Mouse (Mus musculus) CH12.LX (cell line): ENCODE measurements around the gene Rpp30. TPM values are rescaled to one million over a fixed set of nuclear protein-coding genes. Genes with fewer than 3 reads are reported as not detected.

ENCODE experiments used
- DNase-seq: peaks from one replicate; pipeline ENCODE4 v3.0.0-alpha.2; 2013; ENCODE audit errors: extremely low read depth
- H3K27ac ChIP-seq: 2 replicates; pipeline ENCODE4 v1.5.1; 2012; ENCODE audit warnings: low read depth, mild to moderate bottlenecking, control low read depth, moderate library complexity; ENCODE audit not compliant: insufficient read depth
- H3K27me3 ChIP-seq: replicated peaks from 2 replicates; pipeline ENCODE3; 2012; ENCODE audit warnings: inconsistent platforms
- H3K36me3 ChIP-seq, 2 experiments: replicated peaks in 1 of 2; 2 replicates each; pipeline versions ENCODE3 to v1.6.1; 2012; ENCODE audit warnings: inconsistent platforms in 1 of 2, low read length in 1 of 2, mild to moderate bottlenecking in 1 of 2, mixed read lengths in 1 of 2, moderate library complexity in 1 of 2; ENCODE audit not compliant: control insufficient read depth in 1 of 2, insufficient read depth in 1 of 2
- H3K4me1 ChIP-seq, 2 experiments: 2 replicates each; pipeline ENCODE4 v1.6.1; 2012; ENCODE audit warnings: inconsistent platforms in 1 of 2, moderate library complexity in 1 of 2; ENCODE audit not compliant: insufficient read depth in 2 of 2, control insufficient read depth in 1 of 2
- H3K4me2 ChIP-seq: 2 replicates; pipeline ENCODE4 v1.6.1; 2012; ENCODE audit warnings: low read depth, mild to moderate bottlenecking, control low read depth; ENCODE audit not compliant: poor library complexity, insufficient read depth, severe bottlenecking
- H3K4me3 ChIP-seq, 3 experiments: fragments of 150-350 bp in 1 of 3; sonication (generic) in 1 of 3; replicated peaks in 1 of 3; 2 replicates each; pipeline versions ENCODE3 to v1.5.1; 2011 to 2012; ENCODE audit warnings: low read depth in 2 of 3, low read length in 2 of 3, mild to moderate bottlenecking in 2 of 3, moderate library complexity in 2 of 3, control low read depth in 1 of 3, improper control_type of control experiment in 1 of 3, inconsistent platforms in 1 of 3, mixed read lengths in 1 of 3; ENCODE audit not compliant: poor library complexity in 1 of 3
- H3K79me2 ChIP-seq: replicated peaks from 2 replicates; pipeline ENCODE4 v1.6.1; 2012; ENCODE audit warnings: mild to moderate bottlenecking, moderate library complexity; ENCODE audit not compliant: control insufficient read depth, poor library complexity, insufficient read depth, severe bottlenecking; ENCODE audit errors: extremely low read depth
- H3K9ac ChIP-seq: 2 replicates; pipeline ENCODE4 v1.6.1; 2012; ENCODE audit warnings: low read depth, mild to moderate bottlenecking, control low read depth, moderate library complexity; ENCODE audit not compliant: insufficient read depth
- H3K9me3 ChIP-seq: replicated peaks from 2 replicates; pipeline ENCODE3; 2012; ENCODE audit warnings: low read length, inconsistent platforms, mixed read lengths
- BHLHE40 ChIP-seq: IDR thresholded peaks from 2 replicates; pipeline ENCODE4 v1.6.1; 2011; ENCODE audit warnings: mild to moderate bottlenecking, low read depth, low read length, improper control_type of control experiment
- CTCF ChIP-seq, 2 experiments: IDR thresholded peaks in 1 of 2; conservative IDR thresholded peaks in 1 of 2; 2 replicates each; pipeline ENCODE4 v1.5.1; 2011 to 2012; ENCODE audit warnings: low read depth in 2 of 2, low read length in 2 of 2, improper control_type of control experiment in 1 of 2, inconsistent platforms in 1 of 2, mild to moderate bottlenecking in 1 of 2, moderate library complexity in 1 of 2
- ELF1 ChIP-seq: IDR thresholded peaks from 2 replicates; pipeline ENCODE4 v1.6.1; 2014; ENCODE audit warnings: low read depth, mild to moderate bottlenecking, inconsistent platforms, low read length, improper control_type of control experiment
- EP300 ChIP-seq: IDR thresholded peaks from 2 replicates; pipeline ENCODE4 v1.6.1; 2011; ENCODE audit warnings: low read length, improper control_type of control experiment
- ETS1 ChIP-seq: conservative IDR thresholded peaks from 2 replicates; pipeline ENCODE4 v1.6.1; 2012; ENCODE audit warnings: low read depth, mild to moderate bottlenecking, inconsistent platforms, low read length, improper control_type of control experiment, moderate library complexity
- IRF4 ChIP-seq: IDR thresholded peaks from 2 replicates; pipeline ENCODE4 v1.6.1; 2014; ENCODE audit warnings: low read depth, mild to moderate bottlenecking, inconsistent platforms, low read length, improper control_type of control experiment
- JUND ChIP-seq: conservative IDR thresholded peaks from 2 replicates; pipeline ENCODE4 v1.6.1; 2011; ENCODE audit warnings: low read depth, low read length, improper control_type of control experiment
- KAT2A ChIP-seq: IDR thresholded peaks from 2 replicates; pipeline ENCODE4 v1.6.1; 2012; ENCODE audit warnings: low read length, improper control_type of control experiment, inconsistent platforms; ENCODE audit not compliant: insufficient replicate concordance
- MAFK ChIP-seq: IDR thresholded peaks from 2 replicates; pipeline ENCODE4 v1.6.1; 2011; ENCODE audit warnings: low read length, improper control_type of control experiment; ENCODE audit not compliant: insufficient replicate concordance
- MAZ ChIP-seq: IDR thresholded peaks from 2 replicates; pipeline ENCODE4 v1.6.1; 2012; ENCODE audit warnings: low read depth, mild to moderate bottlenecking, inconsistent platforms, low read length, improper control_type of control experiment, moderate library complexity
- MXI1 ChIP-seq: IDR thresholded peaks from 2 replicates; pipeline ENCODE4 v1.6.1; 2011; ENCODE audit warnings: mild to moderate bottlenecking, low read depth, low read length, improper control_type of control experiment
- MYC ChIP-seq: IDR thresholded peaks from 2 replicates; pipeline ENCODE4 v1.6.1; 2011; ENCODE audit warnings: low read depth, mild to moderate bottlenecking, improper control_type of control experiment, low read length
- NELFE ChIP-seq: IDR thresholded peaks from 2 replicates; pipeline ENCODE4 v1.6.1; 2011; ENCODE audit warnings: low read depth, low read length, improper control_type of control experiment
- POLR2A ChIP-seq: IDR thresholded peaks from 2 replicates; pipeline ENCODE4 v1.6.1; 2011; ENCODE audit warnings: low read depth, mild to moderate bottlenecking, improper control_type of control experiment, low read length
- POLR2AphosphoS2 ChIP-seq: IDR thresholded peaks from 2 replicates; pipeline ENCODE4 v1.6.1; 2011; ENCODE audit warnings: low read depth, low read length, improper control_type of control experiment
- SIN3A ChIP-seq: IDR thresholded peaks from 2 replicates; pipeline ENCODE4 v1.6.1; 2012; ENCODE audit warnings: low read length, improper control_type of control experiment, inconsistent platforms
- SMC3 ChIP-seq: IDR thresholded peaks from 2 replicates; pipeline ENCODE4 v1.6.1; 2011; ENCODE audit warnings: low read depth, low read length, improper control_type of control experiment
- TBP ChIP-seq: conservative IDR thresholded peaks from 2 replicates; pipeline ENCODE4 v1.6.1; 2011; ENCODE audit warnings: low read depth, low read length, improper control_type of control experiment
- TCF12 ChIP-seq: IDR thresholded peaks from 2 replicates; pipeline ENCODE4 v1.6.1; 2014; ENCODE audit warnings: low read depth, mild to moderate bottlenecking, inconsistent platforms, low read length, improper control_type of control experiment
- UBTF ChIP-seq: IDR thresholded peaks from 2 replicates; pipeline ENCODE4 v1.6.1; 2012; ENCODE audit warnings: low read depth, mild to moderate bottlenecking, inconsistent platforms, low read length, improper control_type of control experiment, moderate library complexity
- USF1 ChIP-seq: IDR thresholded peaks from 2 replicates; pipeline ENCODE4 v1.6.1; 2014; ENCODE audit warnings: low read depth, mild to moderate bottlenecking, inconsistent platforms, low read length, improper control_type of control experiment
- ZC3H11A ChIP-seq: IDR thresholded peaks from 2 replicates; pipeline ENCODE4 v1.6.1; 2012; ENCODE audit warnings: low read depth, mild to moderate bottlenecking, inconsistent platforms, low read length, improper control_type of control experiment
- ZKSCAN1 ChIP-seq: IDR thresholded peaks from 2 replicates; pipeline ENCODE4 v1.6.1; 2012; ENCODE audit warnings: low read depth, inconsistent platforms, low read length, improper control_type of control experiment, borderline replicate concordance
- ZMIZ1 ChIP-seq: IDR thresholded peaks from 2 replicates; pipeline ENCODE4 v1.6.1; 2012; ENCODE audit warnings: low read depth, mild to moderate bottlenecking, inconsistent platforms, low read length, improper control_type of control experiment
- ZNF384 ChIP-seq: IDR thresholded peaks from 2 replicates; pipeline ENCODE4 v1.6.1; 2012; ENCODE audit warnings: low read depth, low read length, improper control_type of control experiment, inconsistent platforms
- dilution Hi-C: fragments of 300-500 bp; cut with MboI; formaldehyde crosslinking; loops from 2 replicates; pipeline ENCODE4 v1.14.3; 2020; ENCODE audit warnings: low sequenced_read_pairs; ENCODE audit not compliant: extremely low pct_unique_long_range_greater_than_20kb, extremely low pct_ligation_motif_present
- in situ Hi-C: fragments of 300-500 bp; cut with MboI; formaldehyde crosslinking; loops from 3 replicates; pipeline ENCODE4 v1.14.3; 2019; ENCODE audit warnings: low sequenced_read_pairs, low pct_ligation_motif_present, low pct_unique_long_range_greater_than_20kb, mixed read lengths
- polyA plus RNA-seq: library from polyadenylated mRNA; unstranded; fragments of >175 nt; gene quantifications from 2 replicates; pipeline ENCODE4 v1.2.1, GENCODE M21; 2012; ENCODE audit warnings: low read depth; ENCODE audit not compliant: insufficient read length
- total RNA-seq, 2 experiments: library from RNA; depleted of rRNA; stranded (reverse); fragments of 300-350 nt in 1 of 2; fragments of >200 nt in 1 of 2; gene quantifications; 2 replicates each; pipeline ENCODE4 v1.2.3; 2012 to 2014

Gene Rpp30
- total and polyA plus RNA-seq, 3 experiments: 32.7 to 120 (median 102) TPM

DNA sequence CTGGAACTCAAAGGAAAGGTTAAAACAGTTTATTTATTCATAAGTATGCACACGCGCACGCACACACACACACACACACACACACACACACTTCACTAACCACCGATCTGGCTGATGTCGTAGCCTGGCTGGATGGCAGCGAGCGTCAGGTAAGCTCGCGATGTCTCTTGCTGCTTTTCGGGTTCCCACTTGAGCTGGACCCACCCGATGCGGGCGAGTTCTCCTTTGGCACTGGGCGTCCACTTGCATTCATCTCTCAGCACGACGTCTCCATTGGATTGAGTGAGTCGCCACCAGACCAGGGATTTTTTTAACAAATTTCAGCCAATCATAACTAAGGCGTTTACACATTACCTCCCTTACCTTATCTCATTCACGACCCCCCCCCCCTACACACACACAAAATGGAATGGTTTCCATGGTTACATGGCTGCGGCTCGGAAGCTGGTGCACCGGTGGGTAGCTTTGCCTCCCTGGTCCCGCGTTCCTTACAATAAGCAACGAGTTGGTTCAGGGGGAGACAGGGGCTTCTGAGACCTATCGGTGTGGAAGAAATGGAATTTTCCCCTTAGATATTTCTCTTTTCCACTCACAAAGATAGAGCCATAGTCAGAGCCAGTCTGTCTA lies 25.9 kb downstream of the Rpp30 start:
- H3K4me1 ChIP-seq: peaks cover 2 to 7% of the 10 kb centered on the region in 2 experiments; a peak in 2 of 4 replicates
- no peak for TF ChIP-seq MXI1
- no peak for TF ChIP-seq KAT2A
- TF ChIP-seq BHLHE40: no peak
- no peak for TF ChIP-seq TCF12
- no peak for TF ChIP-seq IRF4
- TF ChIP-seq ZMIZ1: no peak
- TF ChIP-seq ZC3H11A: no peak
- no peak for TF ChIP-seq POLR2AphosphoS2
- no peak for TF ChIP-seq ETS1
- no peak for TF ChIP-seq EP300
- no peak for TF ChIP-seq USF1
- TF ChIP-seq CTCF (conservative IDR thresholded peaks at IDR 0.05 in 1 of 2, IDR thresholded peaks at IDR 0.05 in 1 of 2; ENCODE audit: low read depth in 2 of 2, low read length in 2 of 2): no peak
- no peak for TF ChIP-seq POLR2A
- no peak for TF ChIP-seq ZNF384
- TF ChIP-seq ELF1: no peak
- TF ChIP-seq JUND: no peak
- TF ChIP-seq TBP: no peak
- no peak for DNase-seq
- H3K9ac ChIP-seq: no peak overlapping the region
- no peak overlapping the region for H3K27ac ChIP-seq
- H3K4me3 ChIP-seq: no peak overlapping the region
- no peaks in the 10 kb centered on the region for H3K9me3 ChIP-seq
- no peaks in the 10 kb centered on the region for H3K27me3 ChIP-seq
- H3K79me2 ChIP-seq: no peaks in the 10 kb centered on the region
- dilution Hi-C loops (no loop called here), in situ Hi-C loops (no loop called here)
- H3K4me2 ChIP-seq: no peak overlapping the region
- peaks cover 4 to 16% of the 10 kb centered on the region in 2 experiments for H3K36me3 ChIP-seq

DNA sequence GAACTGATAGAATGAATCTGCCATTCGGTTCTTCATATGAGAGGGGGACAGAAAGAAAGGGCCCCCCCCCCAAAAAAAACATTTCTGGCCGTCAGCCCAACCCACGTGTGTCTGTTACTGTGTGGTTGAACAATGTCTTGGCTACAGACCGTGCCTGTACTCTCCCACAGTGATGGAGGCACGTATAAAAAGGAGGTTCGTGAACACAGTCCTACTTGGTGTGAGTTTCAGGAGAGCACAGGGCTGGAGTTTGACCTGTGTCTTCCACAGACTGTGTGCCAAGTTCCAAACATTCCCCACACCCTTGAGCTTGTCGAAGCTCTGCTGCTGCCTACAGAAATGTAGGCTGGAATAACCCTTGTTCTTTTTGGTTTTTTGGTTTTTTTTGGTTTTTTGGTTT lies 26.9 kb downstream of the Rpp30 start:
- Histone ChIP-seq H3K9me3 (no peaks in the 10 kb centered on the region), H3K79me2 (no peaks in the 10 kb centered on the region), H3K36me3 (peaks cover 4 to 12% of the 10 kb centered on the region in 2 experiments), H3K9ac (no peak overlapping the region), H3K4me2 (no peak overlapping the region), H3K27ac (no peak overlapping the region), H3K27me3 (no peaks in the 10 kb centered on the region), H3K4me3 (no peak overlapping the region), H3K4me1 (peaks cover 2 to 7% of the 10 kb centered on the region in 2 experiments; a peak in 2 of 4 replicates)
- dilution Hi-C loops (no loop called here), in situ Hi-C loops (no loop called here)
- TF ChIP-seq ZKSCAN1: no peak
- TF ChIP-seq CTCF (conservative IDR thresholded peaks at IDR 0.05 in 1 of 2, IDR thresholded peaks at IDR 0.05 in 1 of 2; ENCODE audit: low read depth in 2 of 2, low read length in 2 of 2): no peak
- TF ChIP-seq SMC3: no peak
- no peak for TF ChIP-seq UBTF
- no peak for TF ChIP-seq MAFK
- no peak for TF ChIP-seq MYC
- no peak for TF ChIP-seq NELFE
- TF ChIP-seq EP300: no peak
- TF ChIP-seq IRF4: no peak
- no peak for TF ChIP-seq SIN3A
- TF ChIP-seq MAZ: no peak
- no peak for TF ChIP-seq POLR2AphosphoS2
- no peak for TF ChIP-seq KAT2A
- TF ChIP-seq TBP: no peak
- DNase-seq: no peak
